Mouse (Mus musculus) lung, adult 2 months (tissue): ENCODE results near the gene Kcne3.

Source experiments
- CTCF ChIP-seq: fragments of 200-500 bp; IDR thresholded peaks from 2 replicates; pipeline ENCODE4 v1.5.1; 2011; ENCODE audit warnings: mild to moderate bottlenecking, low read length, control low read depth; ENCODE audit not compliant: insufficient read depth
- POLR2A ChIP-seq: fragments of 200-500 bp; IDR thresholded peaks from 2 replicates; pipeline ENCODE4 v1.6.1; 2011; ENCODE audit warnings: low read depth, mild to moderate bottlenecking, control low read depth, low read length, borderline replicate concordance; ENCODE audit errors: extremely low read depth

GRCm38 (mm10) chr7:100187601-100188000 lies 11.3 kb downstream of the Kcne3 start:
- no peak for TF ChIP-seq POLR2A
- peak; percentile 88 for TF ChIP-seq CTCF
